Mouse (Mus musculus) heart, postnatal 0 days (tissue): ENCODE results near the gene Colgalt2. TPM values are rescaled to one million over a fixed set of nuclear protein-coding genes. Genes with fewer than 3 reads are reported as not detected.

ENCODE experiments used
- ATAC-seq: fragments of 200-750 bp; cut with Nextera tagmentation; 2 replicates; pipeline ENCODE4 v1.8.0; 2017; ENCODE audit warnings: low read depth, moderate number of reproducible peaks, moderate library complexity; ENCODE audit not compliant: insufficient read depth
- DNase-seq: peaks from one replicate; pipeline ENCODE4 v3.0.0-alpha.2; 2016; ENCODE audit warnings: low spot score
- H3K27ac ChIP-seq: fragments of 300-500 bp; sonication (generic); 2 replicates; pipeline ENCODE4 v1.5.1; 2014; ENCODE audit warnings: low read depth, mild to moderate bottlenecking
- H3K27me3 ChIP-seq: fragments of 300-500 bp; sonication (generic); 2 replicates; pipeline ENCODE4 v1.6.1; 2014; ENCODE audit warnings: low read length, mixed read lengths; ENCODE audit not compliant: control insufficient read depth, insufficient read depth
- H3K36me3 ChIP-seq: fragments of 300-500 bp; sonication (generic); replicated peaks from 2 replicates; pipeline ENCODE4 v1.6.1; 2014; ENCODE audit warnings: low read length, mixed read lengths; ENCODE audit not compliant: control insufficient read depth, insufficient read depth
- H3K4me1 ChIP-seq: fragments of 300-500 bp; sonication (generic); 2 replicates; pipeline ENCODE4 v1.6.1; 2014; ENCODE audit warnings: antibody characterized with exemption; ENCODE audit not compliant: control insufficient read depth, insufficient read depth
- H3K4me2 ChIP-seq: fragments of 300-500 bp; sonication (generic); 2 replicates; pipeline ENCODE4 v1.6.1; 2014; ENCODE audit warnings: low read depth, mild to moderate bottlenecking, low read length, moderate library complexity
- H3K4me3 ChIP-seq: fragments of 300-500 bp; sonication (generic); 2 replicates; pipeline ENCODE4 v1.5.1; 2014; ENCODE audit warnings: low read depth, low read length
- H3K9ac ChIP-seq: fragments of 300-500 bp; sonication (generic); replicated peaks from 2 replicates; pipeline ENCODE4 v1.6.1; 2014; ENCODE audit warnings: low read depth, low read length, mixed read lengths
- H3K9me3 ChIP-seq: fragments of 300-500 bp; sonication (generic); replicated peaks from 2 replicates; pipeline ENCODE4 v1.6.1; 2016; ENCODE audit warnings: low read length; ENCODE audit not compliant: control insufficient read depth
- CTCF ChIP-seq: IDR thresholded peaks from 2 replicates; pipeline ENCODE4 v1.5.1; 2016; ENCODE audit warnings: antibody characterized with exemption, control low read depth, low read depth
- EP300 ChIP-seq: IDR thresholded peaks from 2 replicates; pipeline ENCODE4 v1.6.1; 2016; ENCODE audit warnings: antibody characterized with exemption, low read depth
- WGBS: fragments of 180-500 bp; shearing (Covaris S2); extraction: QIAGEN DNeasy Blood & Tissue Kit; methylation state at CpG from one replicate; pipeline ENCODE4 v1.1.7; 2014; 5-methylcytosine and 5-hydroxymethylcytosine counted together
- polyA plus RNA-seq: library from polyadenylated mRNA; unstranded; fragments of >200 nt; fragmentation: Nextera tagmentation; extraction: Ambion mirVana; gene quantifications from 2 replicates; pipeline ENCODE4 v1.2.1, GENCODE M21; 2015
- total RNA-seq: library from RNA; depleted of rRNA; stranded (reverse); fragments of >200 nt; gene quantifications from 2 replicates; pipeline ENCODE4 v1.2.3, GENCODE M21; 2014; ENCODE audit warnings: low replicate concordance; rRNA removed

Colgalt2 gene
- total and polyA plus RNA-seq, 2 experiments from 2014 or later = 1.7 to 4.6 TPM

- TF ChIP-seq EP300 (no peak), CTCF (no peak)
- Histone ChIP-seq H3K9me3 (no peaks in the 10 kb centered on the region), H3K27ac (peak overlapping the region; percentile 96), H3K36me3 (peaks cover 36% of the 10 kb centered on the region), H3K4me3 (no peak overlapping the region), H3K27me3 (no peaks in the 10 kb centered on the region), H3K4me1 (peaks cover 27% of the 10 kb centered on the region), H3K4me2 (peak overlapping the region; percentile 14), H3K9ac (no peak overlapping the region)
- ATAC-seq (peak; percentile 76), DNase-seq (no peak)
- WGBS = 10% methylated on average over 14 of the region's 14 CpGs
These were observed 157.1 kb downstream of the Colgalt2 start for GRCm38 (mm10) chr1:152556576-152557281.

Other genes starting within 250 kb of the Colgalt2 start
- 28.8 and 281 TPM in 2 replicates for gene Tsen15, start 13.1 kb upstream of the Colgalt2 start, total RNA-seq
- 29.1 and 36.9 TPM in 2 replicates for gene Tsen15, start 13.1 kb upstream of the Colgalt2 start, polyA plus RNA-seq